Comparison of ENCODE assay signal across 9 mouse cellular contexts in genomic region chr17:7902362-7902761, GRCm38 (mm10). TPM values are rescaled to one million over a fixed set of nuclear protein-coding genes. Genes with fewer than 3 reads are reported as not detected.
DNase-seq lines count a peak whose midpoint lies in the region; ATAC-seq and TF ChIP-seq lines count a peak whose summit lies in the region.
"Had no signal": no experiment of that assay in that cellular context is flagged by ENCODE, and none has a peak within 500 bp of the region (broad histone marks: within the 10 kb centered on the region; RNA-seq: fewer than 3 reads in every experiment).

No protein-coding gene starts in this region.

- WGBS in forebrain, postnatal 0 days = 64% methylated on average over 3 of the region's 3 CpGs
- 59% methylated on average over 3 of the region's 3 CpGs for WGBS in forebrain, embryonic 16.5 days

- H3K4me1 ChIP-seq in forebrain, postnatal 0 days (ENCODE audit: insufficient read depth) = no peaks in the 10 kb centered on the region
- peaks cover 5% of the 10 kb centered on the region for H3K4me1 ChIP-seq in forebrain, embryonic 16.5 days (replicated peaks; ENCODE audit: control insufficient read depth, insufficient read depth, low read length)
- H3K4me1 ChIP-seq: neural tube, embryonic 12.5 days had no signal

- DNase-seq in forebrain, postnatal 0 days = peak; percentile 26
- DNase-seq in right cerebral cortex, adult 18-20 months = peak; percentile 11
- DNase-seq in right cerebral cortex, postnatal 25 days = no peak
- DNase-seq in natural killer cell, adult 2 months (ENCODE audit: low spot score in 2 of 2) = peak; percentile 77 to 84
- DNase-seq in thymus, postnatal 36 days = peak; percentile 82 to 87
- no peak for DNase-seq in adipocyte (ENCODE audit: low spot score)
- no peak for DNase-seq in heart, postnatal 14 days

- H3K27ac ChIP-seq in forebrain, postnatal 0 days (ENCODE audit: low read depth, low read length) = no peak overlapping the region
- H3K27ac ChIP-seq in forebrain, embryonic 16.5 days (ENCODE audit: low read length) = no peak overlapping the region
- H3K27ac ChIP-seq: neural tube, embryonic 12.5 days had no signal

- H3K36me3 ChIP-seq in forebrain, postnatal 0 days (ENCODE audit: insufficient read depth) = no peaks in the 10 kb centered on the region
- no peaks in the 10 kb centered on the region for H3K36me3 ChIP-seq in forebrain, embryonic 16.5 days (ENCODE audit: control insufficient read depth, insufficient read depth)
- H3K36me3 ChIP-seq: neural tube, embryonic 12.5 days had no signal

- no peaks in the 10 kb centered on the region for H3K27me3 ChIP-seq in forebrain, postnatal 0 days (ENCODE audit: insufficient read depth, low read length)
- no peaks in the 10 kb centered on the region for H3K27me3 ChIP-seq in forebrain, embryonic 16.5 days (replicated peaks; ENCODE audit: control insufficient read depth, insufficient read depth, low read length)
- H3K27me3 ChIP-seq: neural tube, embryonic 12.5 days had no signal

- no peak overlapping the region for H3K9ac ChIP-seq in forebrain, postnatal 0 days
- H3K9ac ChIP-seq in forebrain, embryonic 16.5 days (replicated peaks; ENCODE audit: low read depth, low read length) = no peak overlapping the region
- H3K9ac ChIP-seq: neural tube, embryonic 12.5 days had no signal

- no peak overlapping the region for H3K4me2 ChIP-seq in forebrain, postnatal 0 days (ENCODE audit: low read depth)
- no peak overlapping the region for H3K4me2 ChIP-seq in forebrain, embryonic 16.5 days (ENCODE audit: low read length)
- H3K4me2 ChIP-seq: neural tube, embryonic 12.5 days had no signal

- no peak for ATAC-seq in forebrain, postnatal 0 days
- no peak for ATAC-seq in forebrain, embryonic 16.5 days

- no peak for TF ChIP-seq CTCF in forebrain, postnatal 0 days (IDR thresholded peaks at IDR 0.05; ENCODE audit: low read depth)

- H3K4me3 ChIP-seq in forebrain, postnatal 0 days (ENCODE audit: low read depth, low read length) = no peak overlapping the region
- no peak overlapping the region for H3K4me3 ChIP-seq in forebrain, embryonic 16.5 days (replicated peaks; ENCODE audit: low read length)
- H3K4me3 ChIP-seq: neural tube, embryonic 12.5 days had no signal

- no peaks in the 10 kb centered on the region for H3K9me3 ChIP-seq in forebrain, postnatal 0 days (ENCODE audit: low read length)
- no peaks in the 10 kb centered on the region for H3K9me3 ChIP-seq in forebrain, embryonic 16.5 days (ENCODE audit: control insufficient read depth, low read length)
- H3K9me3 ChIP-seq: neural tube, embryonic 12.5 days had no signal

- intact Hi-C loops in heart, postnatal 14 days (cut with DNase I) = no loop called here

RNA-seq across cellular contexts. Expression of gene Tagap, which starts 23.4 kb away (rescaled TPM):
- 0.23 and 0.62 TPM in 2 replicates for total RNA-seq in forebrain, postnatal 0 days (2014; rRNA removed)
- 0.28 and 0.47 TPM in 2 replicates for polyA plus RNA-seq in forebrain, postnatal 0 days (2015; fragmentation: Nextera tagmentation; extraction: Ambion mirVana)
- polyA plus RNA-seq in forebrain, embryonic 16.5 days (2015; fragmentation: Nextera tagmentation; extraction: Ambion mirVana) = 0.36 and 0.43 TPM in 2 replicates
- total RNA-seq in heart, postnatal 14 days (2021) = 1 to 10 TPM; 2.4 to 3.1 TPM

RNA-seq across cellular contexts. Expression of gene Rsph3a, which starts 43.1 kb away (rescaled TPM):
- total RNA-seq in forebrain, postnatal 0 days (2014; rRNA removed) = 21.3 and 21.5 TPM in 2 replicates
- 56.9 and 63.6 TPM in 2 replicates for polyA plus RNA-seq in forebrain, postnatal 0 days (2015; fragmentation: Nextera tagmentation; extraction: Ambion mirVana)
- 68.0 and 77.9 TPM in 2 replicates for polyA plus RNA-seq in forebrain, embryonic 16.5 days (2015; fragmentation: Nextera tagmentation; extraction: Ambion mirVana)
- 10 to 100 TPM; 36.1 to 38.6 TPM for total RNA-seq in heart, postnatal 14 days (2021)

Comparison
In these comparisons a context has a peak if more than half of its experiments do, and no peak if none do; other contexts are left out.
1. DNase-seq: peak in forebrain, postnatal 0 days (single experiment), right cerebral cortex, adult 18-20 months (single experiment), natural killer cell, adult 2 months (2 of 2) and thymus, postnatal 36 days (2 of 2); none in right cerebral cortex, postnatal 25 days (single experiment), adipocyte (single experiment) and heart, postnatal 14 days (0 of 2).